Mouse (Mus musculus): ENCODE measurements around the gene Hmox2.
"Not testable (repeated sequence)": the region's sequence is repeated elsewhere in the genome, so short reads cannot be mapped to it uniquely, and the experiment has no call there.

Gene Hmox2

GRCm38 (mm10) chr16:4725780-4726527, at the start of gene Hmox2:
Hmox2 (plus strand) TSS chr16:4726361.
- DNase-seq (ENCODE audit: low spot score) = peak; percentile 91

- no peak for DNase-seq (ENCODE audit: low spot score)
These were observed 49.3 kb upstream of the Hmox2 start for GRCm38 (mm10) chr16:4676836-4677235.

GRCm38 (mm10) chr16:4678080-4678479, 48.1 kb upstream of the Hmox2 start:
- DNase-seq (ENCODE audit: low spot score) = no peak

DNA sequence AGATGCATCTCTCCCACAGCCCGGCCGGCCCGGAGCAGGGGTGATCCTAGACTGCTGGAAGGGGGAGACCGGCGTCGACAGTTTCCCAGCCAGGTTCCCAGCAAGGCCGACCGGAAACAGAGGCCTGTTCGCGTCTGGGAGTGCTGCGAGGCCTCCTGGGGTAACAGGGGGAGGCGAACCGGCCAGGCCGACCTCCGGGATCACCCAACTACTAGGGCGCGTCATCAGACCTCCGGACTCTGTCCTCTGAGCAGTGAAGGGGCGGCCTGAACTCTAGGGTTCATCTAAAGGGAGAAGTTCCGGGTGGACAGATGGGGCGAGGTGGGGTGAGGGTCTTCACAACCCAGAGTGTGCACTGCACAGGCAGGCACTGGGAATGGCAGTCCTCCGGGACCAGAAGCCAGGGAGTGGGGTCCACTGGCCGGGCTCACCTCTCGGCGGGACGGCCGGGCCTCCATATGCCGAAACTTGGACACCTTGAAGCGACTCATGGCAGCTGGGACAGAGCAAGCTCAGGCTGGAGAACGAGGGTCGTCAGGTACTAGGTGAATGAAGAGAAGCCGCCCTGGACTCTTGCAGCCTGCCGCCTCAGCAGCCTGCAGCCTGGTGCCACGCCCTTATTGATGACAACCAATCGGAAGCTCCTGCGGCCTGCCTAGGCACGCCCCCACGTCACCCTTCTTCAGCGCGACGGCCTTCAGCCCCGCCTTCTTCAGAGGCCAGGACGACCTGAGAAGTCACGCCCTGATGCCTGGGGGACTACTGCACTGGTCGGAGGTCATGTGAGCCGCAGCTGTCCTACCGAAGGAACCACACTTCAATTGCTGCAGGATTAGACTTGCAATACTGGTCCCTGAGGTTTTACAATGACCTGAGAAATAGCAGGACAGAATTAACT, 46.8 kb upstream of the Hmox2 start, which contains the start of gene Coro7:
Coro7 (minus strand) TSS at position 657 of the 898 bp plus-strand sequence.
- DNase-seq (ENCODE audit: low spot score) = peak; percentile 94

GRCm38 (mm10) chr16:4680922-4681455, 45.2 kb upstream of the Hmox2 start:
- DNase-seq (ENCODE audit: low spot score) = not testable (repeated sequence)

- DNase-seq (ENCODE audit: low spot score) = no peak
These were observed 43.5 kb upstream of the Hmox2 start for GRCm38 (mm10) chr16:4682628-4683179.

DNA sequence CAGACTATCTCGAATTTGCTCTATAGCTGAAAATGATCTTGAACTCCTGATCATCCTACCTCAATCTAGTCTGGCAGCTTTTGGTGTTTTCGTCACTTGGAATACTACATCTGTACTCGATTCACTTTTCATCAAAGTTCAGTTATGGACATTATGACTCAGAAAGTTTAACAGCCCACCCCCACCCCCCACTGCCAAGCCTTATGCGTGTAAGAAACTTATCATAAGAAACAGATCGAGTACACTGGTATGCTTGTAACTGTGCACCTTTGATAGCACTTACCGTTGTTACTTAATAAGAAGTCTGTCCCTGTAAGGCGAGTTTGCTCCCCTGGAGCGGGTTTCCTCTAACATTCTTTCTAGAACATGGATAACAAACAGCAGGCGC, 43.0 kb upstream of the Hmox2 start:
- no peak for DNase-seq (ENCODE audit: low spot score)

GRCm38 (mm10) chr16:4683581-4684456, 42.3 kb upstream of the Hmox2 start:
- peak; percentile 98 for DNase-seq (ENCODE audit: low spot score)

GRCm38 (mm10) chr16:4684457-4684791, 41.7 kb upstream of the Hmox2 start:
- DNase-seq (ENCODE audit: low spot score) = no peak

DNA sequence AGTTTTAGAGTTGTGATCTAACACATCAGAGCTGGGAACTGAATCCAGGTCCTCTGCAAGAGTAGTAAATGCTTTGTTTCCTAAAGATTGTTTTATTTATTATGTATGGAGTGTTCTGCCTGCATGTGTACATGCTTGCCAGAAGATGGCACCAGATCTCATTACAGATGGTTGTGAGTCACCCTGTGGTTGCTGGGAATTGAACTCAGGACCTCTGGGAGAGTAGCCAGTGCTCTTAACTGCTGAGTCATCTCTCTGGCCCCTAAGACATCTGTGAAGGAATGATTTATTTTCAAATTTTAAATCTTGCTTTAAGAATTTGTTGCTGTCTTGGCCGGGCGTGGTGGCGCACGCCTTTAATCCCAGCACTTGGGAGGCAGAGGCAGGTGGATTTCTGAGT, 36.8 kb upstream of the Hmox2 start:
- peak; percentile 32 for DNase-seq (ENCODE audit: low spot score)

DNA sequence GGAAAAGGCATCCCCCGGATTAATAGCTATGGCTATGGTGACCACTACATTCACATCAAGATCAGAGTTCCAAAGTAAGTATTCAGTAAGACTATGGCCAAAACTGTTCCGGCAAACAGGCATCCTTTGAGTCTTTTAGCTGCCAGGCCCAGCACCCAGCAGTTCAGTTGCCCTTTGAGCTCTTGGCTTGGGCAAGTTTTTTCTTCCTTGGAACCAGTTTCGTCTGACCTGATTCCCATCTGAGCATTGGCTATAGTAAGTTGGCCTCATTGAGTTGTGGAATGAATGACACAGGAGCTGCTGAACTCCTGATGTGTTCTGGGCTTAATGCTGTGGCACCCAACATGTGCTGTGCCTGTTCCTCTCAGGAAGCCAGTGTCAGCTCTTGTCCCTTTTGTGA, 24.9 kb upstream of the Hmox2 start:
- no peak for DNase-seq (ENCODE audit: low spot score)

GRCm38 (mm10) chr16:4702646-4703045, 23.5 kb upstream of the Hmox2 start:
- no peak for DNase-seq (ENCODE audit: low spot score)

GRCm38 (mm10) chr16:4705541-4705940, 20.6 kb upstream of the Hmox2 start:
- no peak for DNase-seq (ENCODE audit: low spot score)

DNA sequence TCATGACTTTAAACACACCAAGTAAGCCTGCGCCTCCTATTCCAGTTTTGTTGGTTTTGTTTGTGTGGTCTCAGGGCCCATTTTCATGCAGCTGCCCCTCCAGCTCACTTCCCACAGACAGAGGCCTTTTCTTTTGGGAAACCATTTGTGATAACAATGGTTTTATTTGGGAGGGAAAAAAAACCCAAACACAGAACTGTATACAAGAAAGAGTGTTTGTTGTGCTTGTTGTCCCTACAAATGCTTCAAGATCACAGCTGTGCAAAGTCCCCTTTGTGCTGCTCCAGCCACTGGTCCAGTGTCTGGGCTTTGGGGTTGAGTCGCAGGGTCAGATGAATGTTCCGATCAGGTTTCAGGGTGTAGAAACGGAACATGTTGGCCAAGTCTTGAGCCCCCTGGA, 15.0 kb upstream of the Hmox2 start:
- no peak for DNase-seq (ENCODE audit: low spot score)

GRCm38 (mm10) chr16:4713861-4714710, 12.1 kb upstream of the Hmox2 start:
- no peak for DNase-seq (ENCODE audit: low spot score)

DNA sequence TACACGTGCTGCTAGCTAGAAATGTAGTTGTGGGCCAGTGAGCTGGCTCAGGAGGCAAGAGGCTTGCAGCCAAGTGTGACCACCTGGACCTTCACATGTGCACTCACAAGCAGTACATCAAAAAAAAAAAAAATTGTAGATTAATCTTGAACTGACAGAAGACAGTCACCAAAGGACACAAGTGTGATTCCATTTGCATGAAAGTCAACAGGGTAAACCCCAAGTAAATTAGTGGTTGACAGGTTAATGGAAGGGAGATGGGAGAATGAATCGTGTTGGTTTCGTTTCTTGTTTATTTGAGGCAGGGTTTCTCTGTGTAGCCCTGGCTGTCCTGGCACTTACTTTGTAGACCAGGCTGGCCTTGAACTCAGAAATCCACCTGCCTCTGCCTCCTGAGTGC, 8.3 kb upstream of the Hmox2 start:
- DNase-seq (ENCODE audit: low spot score) = no peak

DNA sequence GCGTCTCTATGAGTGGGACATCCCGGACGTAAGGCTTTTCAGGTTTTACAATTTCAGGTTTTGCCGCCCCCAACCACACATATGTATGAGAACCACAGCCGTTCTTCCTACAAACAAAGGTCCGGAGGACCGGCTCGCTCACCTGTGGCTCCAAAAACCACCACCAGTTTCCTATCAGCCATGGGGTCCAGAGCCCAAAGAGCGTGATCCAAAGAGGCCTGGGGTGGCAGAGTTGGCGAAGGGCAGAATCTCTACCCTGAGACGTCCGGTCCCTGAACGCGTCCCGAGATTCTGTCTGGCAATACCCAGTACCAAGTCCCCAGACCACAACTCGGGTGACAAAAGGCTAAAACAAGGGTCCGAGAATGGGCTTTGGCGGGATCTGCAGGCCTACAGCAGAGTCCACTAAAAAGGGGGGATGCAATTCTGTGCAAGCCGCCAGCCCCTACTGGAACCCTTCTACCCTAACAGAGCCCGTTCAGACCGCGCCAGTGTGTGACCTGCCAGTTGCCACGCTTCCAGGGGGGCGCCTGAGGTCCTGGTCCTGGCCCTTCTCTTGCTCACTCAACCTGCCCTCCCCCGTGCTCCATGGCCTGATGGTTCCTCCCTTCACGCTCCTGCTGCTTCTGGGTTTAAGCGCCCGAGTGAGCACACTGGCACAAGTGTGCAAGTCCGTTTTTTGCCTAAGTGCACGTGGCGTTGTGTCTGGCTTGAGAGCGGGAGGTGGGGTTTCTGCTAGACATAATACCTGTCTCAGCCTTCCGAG, 7.2 kb upstream of the Hmox2 start, which contains the start of gene Nmral1:
Nmral1 (minus strand) TSS at position 604 of the 766 bp plus-strand sequence.
- peak; percentile 83 for DNase-seq (ENCODE audit: low spot score)

- peak; percentile 75 for DNase-seq (ENCODE audit: low spot score)
These were observed 3.8 kb upstream of the Hmox2 start for GRCm38 (mm10) chr16:4722128-4722914.

DNA sequence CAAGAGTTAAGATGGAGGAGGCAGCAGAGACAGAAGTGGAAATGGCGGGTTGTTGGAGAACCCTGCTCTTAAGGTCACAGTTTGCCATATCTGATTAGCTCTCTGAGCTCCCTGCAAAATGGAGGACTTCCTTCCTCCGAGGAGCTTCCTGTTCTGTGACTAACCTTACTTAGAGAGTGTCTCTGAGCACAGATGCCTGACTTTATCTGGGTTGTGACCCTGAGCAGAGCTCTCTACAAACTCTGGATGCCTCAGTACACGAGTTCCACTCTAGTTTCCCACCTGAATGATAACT, 3.3 kb upstream of the Hmox2 start:
- no peak for DNase-seq (ENCODE audit: low spot score)

All from adipocyte (in vitro differentiated cells).